Mouse (Mus musculus): Measurements from ENCODE around the gene Ankrd1. TPM values are rescaled to one million over a fixed set of nuclear protein-coding genes. Genes with fewer than 3 reads are reported as not detected.
A peak's percentile ranks its signal among the peaks of the same experiment; 100 is the strongest.

Ankrd1 gene
- total and polyA plus RNA-seq, 2 experiments from 2014 or later = 557 to 665 TPM

GRCm38 (mm10) chr19:36165351-36165750 lies 45.5 kb upstream of the Ankrd1 start:
- DNase-seq (ENCODE audit: low spot score) (no peak), ATAC-seq (ENCODE audit: insufficient read depth, low read depth) (no peak)
- Histone ChIP-seq H3K27me3 (ENCODE audit: control insufficient read depth, insufficient read depth, low read length) (no peaks in the 10 kb centered on the region), H3K4me2 (ENCODE audit: low read depth, low read length) (no peak overlapping the region), H3K9me3 (replicated peaks; ENCODE audit: control insufficient read depth, low read length) (no peaks in the 10 kb centered on the region), H3K4me1 (ENCODE audit: control insufficient read depth, insufficient read depth) (peaks cover 36% of the 10 kb centered on the region), H3K9ac (replicated peaks; ENCODE audit: low read depth, low read length) (no peak overlapping the region), H3K36me3 (replicated peaks; ENCODE audit: control insufficient read depth, insufficient read depth, low read length) (no peaks in the 10 kb centered on the region), H3K4me3 (ENCODE audit: low read depth, low read length) (no peak overlapping the region), H3K27ac (ENCODE audit: low read depth) (no peak overlapping the region)
- TF ChIP-seq CTCF (IDR thresholded peaks at IDR 0.05; ENCODE audit: low read depth) = no peak
- no peak for TF ChIP-seq EP300 (IDR thresholded peaks at IDR 0.05; ENCODE audit: low read depth)
- 62% methylated on average over 4 of the region's 4 CpGs for WGBS

DNA sequence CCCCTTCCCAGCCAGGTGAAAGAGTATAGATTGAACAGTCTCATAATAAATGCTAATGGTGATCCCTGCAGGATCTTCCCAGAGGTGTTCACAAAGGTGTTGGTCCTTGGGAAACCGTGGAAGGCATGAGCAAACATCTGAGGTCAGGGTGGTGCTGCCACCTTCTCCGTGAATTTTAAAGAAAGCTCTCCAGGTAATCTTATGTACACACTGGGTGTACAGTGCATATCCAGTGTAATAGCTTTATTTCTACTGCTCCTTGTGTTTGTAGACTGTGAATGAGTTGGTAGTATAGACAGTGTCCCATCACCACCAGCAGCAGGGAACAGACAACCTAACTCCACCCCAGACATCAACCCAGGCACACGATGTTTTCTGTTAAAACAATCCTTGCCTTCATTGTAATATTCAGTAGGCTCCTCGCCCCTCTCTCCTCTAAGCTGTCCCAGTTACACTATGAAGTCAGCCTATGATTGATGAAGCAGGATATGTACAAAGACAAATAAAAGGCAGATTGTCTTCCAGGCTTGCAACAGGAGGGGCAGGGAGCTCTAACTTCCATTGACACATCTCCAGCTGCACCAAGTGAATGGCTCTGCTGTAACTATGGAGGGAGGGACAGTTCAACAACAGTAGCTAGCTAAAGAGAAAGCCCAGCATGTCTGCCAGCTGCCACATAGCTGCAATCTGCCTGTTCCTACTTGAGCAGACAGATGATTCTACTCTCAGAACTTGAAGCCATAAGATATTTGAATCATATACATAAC lies 30.5 kb upstream of the Ankrd1 start:
- Histone ChIP-seq H3K4me2 (ENCODE audit: low read depth, low read length) (no peak overlapping the region), H3K4me3 (ENCODE audit: low read depth, low read length) (no peak overlapping the region), H3K9me3 (replicated peaks; ENCODE audit: control insufficient read depth, low read length) (no peaks in the 10 kb centered on the region), H3K9ac (replicated peaks; ENCODE audit: low read depth, low read length) (no peak overlapping the region), H3K4me1 (ENCODE audit: control insufficient read depth, insufficient read depth) (no peaks in the 10 kb centered on the region), H3K36me3 (replicated peaks; ENCODE audit: control insufficient read depth, insufficient read depth, low read length) (no peaks in the 10 kb centered on the region), H3K27ac (ENCODE audit: low read depth) (no peak overlapping the region), H3K27me3 (ENCODE audit: control insufficient read depth, insufficient read depth, low read length) (no peaks in the 10 kb centered on the region)
- ATAC-seq (ENCODE audit: insufficient read depth, low read depth) (no peak), DNase-seq (ENCODE audit: low spot score) (no peak)
- TF ChIP-seq CTCF (IDR thresholded peaks at IDR 0.05; ENCODE audit: low read depth) = no peak
- TF ChIP-seq EP300 (IDR thresholded peaks at IDR 0.05; ENCODE audit: low read depth) = no peak
- WGBS = 68% methylated on average over 4 of the region's 4 CpGs

DNA sequence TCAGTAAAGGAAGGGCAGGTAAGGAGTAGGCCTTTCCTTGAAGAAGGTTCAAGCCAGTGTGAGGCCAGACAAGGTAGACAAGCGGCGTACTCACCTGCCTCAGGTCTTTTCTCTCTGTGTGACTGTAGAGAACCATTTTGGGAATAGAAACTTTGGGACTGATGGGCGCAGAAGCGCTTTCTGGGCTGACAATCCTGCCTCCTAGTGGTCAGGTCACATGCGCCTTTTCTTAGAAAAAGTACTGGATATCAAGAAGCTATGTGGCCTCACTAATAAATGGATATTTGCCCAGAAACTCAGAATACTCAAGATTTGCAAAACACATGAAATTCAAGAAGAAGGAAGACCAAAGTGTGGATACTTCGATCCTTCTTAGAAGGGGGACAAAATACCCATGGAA lies 28.7 kb upstream of the Ankrd1 start:
- ATAC-seq (ENCODE audit: insufficient read depth, low read depth) (no peak), DNase-seq (ENCODE audit: low spot score) (no peak)
- no peaks in the 10 kb centered on the region for H3K27me3 ChIP-seq (ENCODE audit: control insufficient read depth, insufficient read depth, low read length)
- no peak overlapping the region for H3K4me2 ChIP-seq (ENCODE audit: low read depth, low read length)
- no peaks in the 10 kb centered on the region for H3K9me3 ChIP-seq (replicated peaks; ENCODE audit: control insufficient read depth, low read length)
- TF ChIP-seq CTCF (IDR thresholded peaks at IDR 0.05; ENCODE audit: low read depth) (peak; percentile 29; the same call in 1 of the 2 replicates), EP300 (IDR thresholded peaks at IDR 0.05; ENCODE audit: low read depth) (no peak)
- H3K4me1 ChIP-seq (ENCODE audit: control insufficient read depth, insufficient read depth) = no peaks in the 10 kb centered on the region
- H3K4me3 ChIP-seq (ENCODE audit: low read depth, low read length) = no peak overlapping the region
- H3K9ac ChIP-seq (replicated peaks; ENCODE audit: low read depth, low read length) = no peak overlapping the region
- no peak overlapping the region for H3K27ac ChIP-seq (ENCODE audit: low read depth)
- WGBS = 85% methylated on average over 6 of the region's 6 CpGs
- no peaks in the 10 kb centered on the region for H3K36me3 ChIP-seq (replicated peaks; ENCODE audit: control insufficient read depth, insufficient read depth, low read length)

- DNase-seq (ENCODE audit: low spot score) = no peak
- ATAC-seq (ENCODE audit: insufficient read depth, low read depth) = no peak
- 97% methylated on average over 2 of the region's 2 CpGs for WGBS
- no peak overlapping the region for H3K27ac ChIP-seq (ENCODE audit: low read depth)
- H3K9ac ChIP-seq (replicated peaks; ENCODE audit: low read depth, low read length) = no peak overlapping the region
- H3K9me3 ChIP-seq (replicated peaks; ENCODE audit: control insufficient read depth, low read length) = no peaks in the 10 kb centered on the region
- H3K36me3 ChIP-seq (replicated peaks; ENCODE audit: control insufficient read depth, insufficient read depth, low read length) = no peaks in the 10 kb centered on the region
- H3K4me2 ChIP-seq (ENCODE audit: low read depth, low read length) = no peak overlapping the region
- no peaks in the 10 kb centered on the region for H3K4me1 ChIP-seq (ENCODE audit: control insufficient read depth, insufficient read depth)
- H3K27me3 ChIP-seq (ENCODE audit: control insufficient read depth, insufficient read depth, low read length) = no peaks in the 10 kb centered on the region
- TF ChIP-seq CTCF (IDR thresholded peaks at IDR 0.05; ENCODE audit: low read depth) (no peak), EP300 (IDR thresholded peaks at IDR 0.05; ENCODE audit: low read depth) (no peak)
- H3K4me3 ChIP-seq (ENCODE audit: low read depth, low read length) = no peak overlapping the region
Measured at GRCm38 (mm10) chr19:36143571-36143970, 23.7 kb upstream of the Ankrd1 start.

DNA sequence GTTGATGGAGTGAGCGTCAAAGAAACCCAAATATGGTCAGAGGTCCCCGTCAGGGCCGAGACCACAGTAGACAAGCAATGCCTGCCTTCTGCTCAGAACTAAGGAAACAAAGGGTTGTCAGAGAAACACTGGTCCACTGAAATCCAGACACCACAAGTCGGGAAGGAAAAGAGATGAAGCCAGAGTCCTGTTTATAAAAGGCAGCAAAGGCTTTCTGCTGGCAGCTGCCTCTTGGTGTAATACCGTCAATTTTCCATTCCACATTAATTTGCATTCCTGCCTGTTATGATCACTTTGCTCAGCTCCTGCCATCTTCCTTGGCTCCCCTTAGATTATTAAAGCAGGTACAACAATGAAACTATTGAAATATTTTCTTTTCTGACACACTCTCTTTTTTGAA lies 13.8 kb upstream of the Ankrd1 start:
- ATAC-seq (ENCODE audit: insufficient read depth, low read depth) (no peak), DNase-seq (ENCODE audit: low spot score) (peak; percentile 43)
- H3K4me1 ChIP-seq (ENCODE audit: control insufficient read depth, insufficient read depth) = peaks cover 13% of the 10 kb centered on the region
- 11% methylated on average over 5 of the region's 5 CpGs for WGBS
- H3K4me2 ChIP-seq (ENCODE audit: low read depth, low read length) = no peak overlapping the region
- peak overlapping the region; percentile 62 for H3K27ac ChIP-seq (ENCODE audit: low read depth)
- H3K4me3 ChIP-seq (ENCODE audit: low read depth, low read length) = no peak overlapping the region
- TF ChIP-seq EP300 (IDR thresholded peaks at IDR 0.05; ENCODE audit: low read depth) (no peak), CTCF (IDR thresholded peaks at IDR 0.05; ENCODE audit: low read depth) (no peak)
- no peaks in the 10 kb centered on the region for H3K36me3 ChIP-seq (replicated peaks; ENCODE audit: control insufficient read depth, insufficient read depth, low read length)
- H3K9me3 ChIP-seq (replicated peaks; ENCODE audit: control insufficient read depth, low read length) = no peaks in the 10 kb centered on the region
- no peak overlapping the region for H3K9ac ChIP-seq (replicated peaks; ENCODE audit: low read depth, low read length)
- no peaks in the 10 kb centered on the region for H3K27me3 ChIP-seq (ENCODE audit: control insufficient read depth, insufficient read depth, low read length)

GRCm38 (mm10) chr19:36133064-36133463 lies 13.2 kb upstream of the Ankrd1 start:
- Histone ChIP-seq H3K36me3 (replicated peaks; ENCODE audit: control insufficient read depth, insufficient read depth, low read length) (no peaks in the 10 kb centered on the region), H3K4me2 (ENCODE audit: low read depth, low read length) (no peak overlapping the region), H3K4me3 (ENCODE audit: low read depth, low read length) (no peak overlapping the region), H3K9ac (replicated peaks; ENCODE audit: low read depth, low read length) (no peak overlapping the region), H3K27ac (ENCODE audit: low read depth) (peak overlapping the region; percentile 62; the same call in 1 of the 2 replicates), H3K4me1 (ENCODE audit: control insufficient read depth, insufficient read depth) (peaks cover 14% of the 10 kb centered on the region), H3K27me3 (ENCODE audit: control insufficient read depth, insufficient read depth, low read length) (no peaks in the 10 kb centered on the region), H3K9me3 (replicated peaks; ENCODE audit: control insufficient read depth, low read length) (no peaks in the 10 kb centered on the region)
- ATAC-seq (ENCODE audit: insufficient read depth, low read depth) (no peak), DNase-seq (ENCODE audit: low spot score) (no peak)
- TF ChIP-seq CTCF (IDR thresholded peaks at IDR 0.05; ENCODE audit: low read depth) (no peak), EP300 (IDR thresholded peaks at IDR 0.05; ENCODE audit: low read depth) (no peak)
- 86% methylated on average over 6 of the region's 6 CpGs for WGBS

Data from heart, postnatal 0 days (tissue).